ENCODE assay signal across 8 mouse cellular contexts in the genomic region with DNA sequence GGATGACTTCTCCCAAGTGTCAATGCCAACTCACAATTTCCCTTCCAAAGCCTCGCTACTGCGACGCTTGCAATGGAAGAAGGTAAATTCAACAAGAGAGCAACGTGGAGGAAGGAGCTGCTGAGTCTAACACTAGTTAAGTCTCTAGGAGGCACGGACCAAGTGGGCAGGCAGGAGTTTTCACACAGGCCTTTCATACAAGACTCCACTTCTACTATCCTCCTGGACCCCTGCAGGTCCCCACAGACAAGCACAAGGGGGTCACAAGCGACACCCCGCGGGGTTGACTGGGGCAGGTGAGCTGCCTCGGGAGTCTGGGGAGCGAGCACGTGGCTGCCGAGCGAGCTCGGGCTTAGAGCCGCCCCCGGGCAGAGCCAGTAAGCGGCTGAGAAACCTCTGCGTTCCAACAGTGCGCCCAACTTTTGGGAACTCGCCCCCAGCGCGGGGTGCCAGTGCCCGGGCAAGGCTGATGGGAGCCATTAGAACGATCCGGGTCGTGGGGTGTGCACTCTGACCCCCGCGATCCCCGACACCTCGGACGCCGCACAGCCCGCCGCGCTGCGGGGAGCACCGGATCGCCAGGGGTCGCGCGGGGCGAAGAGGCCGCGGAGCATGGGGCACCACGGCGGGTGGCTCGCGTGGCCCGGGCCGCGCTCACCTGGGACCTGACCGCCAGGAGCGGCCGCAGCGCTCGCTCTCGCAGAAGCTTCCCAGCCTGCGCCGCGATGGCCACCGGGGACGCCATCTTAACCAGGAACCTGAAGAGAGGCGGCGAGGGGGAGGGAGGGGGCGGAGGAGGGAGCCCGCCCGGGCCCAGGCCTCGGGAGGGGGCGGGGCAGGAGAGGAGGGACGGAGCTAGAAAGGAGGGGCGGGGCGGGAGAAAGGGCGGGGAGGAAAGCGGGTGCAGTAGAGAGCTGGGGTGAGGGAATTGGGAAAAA. TPM values are rescaled to one million over a fixed set of nuclear protein-coding genes. Genes with fewer than 3 reads are reported as not detected.
DNase-seq lines count a peak whose midpoint lies in the region; ATAC-seq and TF ChIP-seq lines count a peak whose summit lies in the region.

Gene Suclg2 (minus strand): TSS at position 770 of the 938 bp plus-strand sequence.

- peak; percentile 80 for ATAC-seq in heart, embryonic 13.5 days (ENCODE audit: extremely low read depth, insufficient number of reproducible peaks, low FRiP score, low TSS enrichment)
- peak; percentile 94 for ATAC-seq in liver, embryonic 14.5 days (ENCODE audit: insufficient read depth)
- peak; percentile 91 for ATAC-seq in stomach, embryonic 16.5 days (ENCODE audit: insufficient read depth, low FRiP score)

- DNase-seq in CH12.LX (ENCODE audit: extremely low read depth), result peak; percentile 87
- peak; percentile 60 for DNase-seq in c-Kit-negative CD71-positive TER-119-positive erythroid progenitor cells, embryonic 14.5 days (ENCODE audit: low read depth, low spot score)
- DNase-seq in fibroblast of lung, adult 2 months (ENCODE audit: low read depth), result peak; percentile 24
- DNase-seq in kidney, postnatal 10 days, result peak; percentile 95
- peak; percentile 70 to 75 (median 70) for DNase-seq in liver, embryonic 14.5 days (ENCODE audit: low read depth in 3 of 3, low spot score in 3 of 3)
- peak; percentile 85 for DNase-seq in neural tube, embryonic 10.5 days (ENCODE audit: extremely low spot score, low spot score)

- 0 out of 2 replicates have a peak within 1 kb of the TSS, but pooled peaks have one; percentile 4 for H3K27ac ChIP-seq in CH12.LX (ENCODE audit: insufficient read depth, low read depth)
- peak within 1 kb of the TSS; percentile 67 for H3K27ac ChIP-seq in heart, embryonic 13.5 days (replicated peaks)
- peak within 1 kb of the TSS; percentile 41 for H3K27ac ChIP-seq in liver, embryonic 14.5 days
- H3K27ac ChIP-seq in stomach, embryonic 16.5 days (ENCODE audit: low read length), result peak within 1 kb of the TSS; percentile 53

- in situ Hi-C loops in CH12.LX (cut with MboI; ENCODE audit: low pct_ligation_motif_present, low pct_unique_long_range_greater_than_20kb, low sequenced_read_pairs), result no loop called here

- H3K9ac ChIP-seq in CH12.LX (ENCODE audit: insufficient read depth, low read depth), result peak within 1 kb of the TSS; percentile 90
- H3K9ac ChIP-seq in heart, embryonic 13.5 days, result peak within 1 kb of the TSS; percentile 93
- H3K9ac ChIP-seq in liver, embryonic 14.5 days (replicated peaks), result peak within 1 kb of the TSS; percentile 81
- H3K9ac ChIP-seq in stomach, embryonic 16.5 days (ENCODE audit: low read length), result peak within 1 kb of the TSS; percentile 94

- peaks cover 9% of the 10 kb centered on the region; the same call in 1 of the 2 replicates for H3K79me2 ChIP-seq in CH12.LX (replicated peaks; ENCODE audit: control insufficient read depth, extremely low read depth, insufficient read depth, poor library complexity, severe bottlenecking)

- TF ChIP-seq CTCF in CH12.LX (conservative IDR thresholded peaks at IDR 0.05 in 1 of 2, IDR thresholded peaks at IDR 0.05 in 1 of 2; ENCODE audit: low read depth in 2 of 2, low read length in 2 of 2), result no peak
- no peak for TF ChIP-seq CTCF in liver, embryonic 14.5 days (IDR thresholded peaks at IDR 0.05; ENCODE audit: low read depth)

- TF ChIP-seq POLR2A in CH12.LX (IDR thresholded peaks at IDR 0.05; ENCODE audit: low read depth, low read length), result peak; percentile 79

- no peak for TF ChIP-seq RAD21 in CH12.LX (IDR thresholded peaks at IDR 0.05; ENCODE audit: low read depth, low read length)

- TF ChIP-seq EP300 in CH12.LX (IDR thresholded peaks at IDR 0.05; ENCODE audit: low read length), result no peak
- TF ChIP-seq EP300 in liver, embryonic 14.5 days (IDR thresholded peaks at IDR 0.05; ENCODE audit: low read depth), result no peak

- peak within 1 kb of the TSS; percentile 60 for H3K4me2 ChIP-seq in CH12.LX (ENCODE audit: insufficient read depth, low read depth, poor library complexity, severe bottlenecking)
- peak within 1 kb of the TSS; percentile 95 for H3K4me2 ChIP-seq in heart, embryonic 13.5 days
- peak within 1 kb of the TSS; percentile 76 for H3K4me2 ChIP-seq in liver, embryonic 14.5 days (ENCODE audit: low read depth)
- H3K4me2 ChIP-seq in stomach, embryonic 16.5 days (ENCODE audit: low read depth, low read length), result peak within 1 kb of the TSS; percentile 89

- peaks cover 0 to 24% of the 10 kb centered on the region in 2 experiments for H3K36me3 ChIP-seq in CH12.LX (replicated peaks in 1 of 2; ENCODE audit: control insufficient read depth in 1 of 2, insufficient read depth in 1 of 2, low read length in 1 of 2)
- H3K36me3 ChIP-seq in heart, embryonic 13.5 days, result no peaks in the 10 kb centered on the region
- H3K36me3 ChIP-seq in liver, embryonic 14.5 days (replicated peaks; ENCODE audit: control insufficient read depth, insufficient read depth, low read depth), result no peaks in the 10 kb centered on the region
- no peaks in the 10 kb centered on the region for H3K36me3 ChIP-seq in stomach, embryonic 16.5 days (ENCODE audit: control insufficient read depth, insufficient read depth, low read length)

- dilution Hi-C loops in CH12.LX (cut with MboI; ENCODE audit: extremely low pct_ligation_motif_present, extremely low pct_unique_long_range_greater_than_20kb, low sequenced_read_pairs), result no loop called here

- peak within 1 kb of the TSS; percentile 69 to 95 (median 89) for H3K4me3 ChIP-seq in CH12.LX (replicated peaks in 1 of 3; ENCODE audit: low read depth in 2 of 3, low read length in 2 of 3, poor library complexity in 1 of 3)
- H3K4me3 ChIP-seq in heart, embryonic 13.5 days, result peak within 1 kb of the TSS; percentile 86
- H3K4me3 ChIP-seq in liver, embryonic 14.5 days (ENCODE audit: insufficient read depth in 1 of 2, low read depth in 2 of 2, low read length in 2 of 2), result peak within 1 kb of the TSS; percentile 82 to 94
- H3K4me3 ChIP-seq in stomach, embryonic 16.5 days (replicated peaks; ENCODE audit: low read length), result peak within 1 kb of the TSS; percentile 84

- WGBS in heart, embryonic 13.5 days, result under 1% methylated on average over 62 of the region's 74 CpGs
- under 1% methylated on average over 70 of the region's 74 CpGs for WGBS in liver, embryonic 14.5 days (ENCODE audit: insufficient replicate concordance)
- under 1% methylated on average over 64 of the region's 74 CpGs for WGBS in stomach, embryonic 16.5 days

- peaks cover 12% of the 10 kb centered on the region for H3K9me3 ChIP-seq in CH12.LX (replicated peaks; ENCODE audit: low read length)
- H3K9me3 ChIP-seq in heart, embryonic 13.5 days, result no peaks in the 10 kb centered on the region
- no peaks in the 10 kb centered on the region for H3K9me3 ChIP-seq in liver, embryonic 14.5 days (ENCODE audit: control insufficient read depth, low read length)
- H3K9me3 ChIP-seq in stomach, embryonic 16.5 days (replicated peaks; ENCODE audit: control insufficient read depth, low read length), result no peaks in the 10 kb centered on the region

- H3K4me1 ChIP-seq in CH12.LX (ENCODE audit: control insufficient read depth in 1 of 2, insufficient read depth in 2 of 2), result peaks cover 8 to 40% of the 10 kb centered on the region in 2 experiments
- peaks cover 46% of the 10 kb centered on the region for H3K4me1 ChIP-seq in heart, embryonic 13.5 days
- peaks cover 7 to 20% of the 10 kb centered on the region in 2 experiments for H3K4me1 ChIP-seq in liver, embryonic 14.5 days (replicated peaks; ENCODE audit: control insufficient read depth in 2 of 2, insufficient read depth in 2 of 2, low read length in 1 of 2)
- peaks cover 13% of the 10 kb centered on the region; the same call in 1 of the 2 replicates for H3K4me1 ChIP-seq in stomach, embryonic 16.5 days (ENCODE audit: control insufficient read depth, insufficient read depth, low read length)

- no peaks in the 10 kb centered on the region for H3K27me3 ChIP-seq in CH12.LX (replicated peaks)
- no peaks in the 10 kb centered on the region for H3K27me3 ChIP-seq in heart, embryonic 13.5 days (replicated peaks)
- H3K27me3 ChIP-seq in liver, embryonic 14.5 days (ENCODE audit: control insufficient read depth, insufficient read depth, low read length), result no peaks in the 10 kb centered on the region
- no peaks in the 10 kb centered on the region for H3K27me3 ChIP-seq in stomach, embryonic 16.5 days (ENCODE audit: control insufficient read depth, insufficient read depth, low read length)

TF ChIP-seq in CH12.LX, 34 proteins besides CTCF, POLR2A, EP300 and RAD21 (continues in another document):
- TF ChIP-seq MAZ (IDR thresholded peaks at IDR 0.05; ENCODE audit: low read depth, low read length) (peak; percentile 84), CHD2 (IDR thresholded peaks at IDR 0.05; ENCODE audit: low read length) (peak; percentile 35; the same call in 1 of the 2 replicates), USF1 (IDR thresholded peaks at IDR 0.05; ENCODE audit: low read depth, low read length) (no peak), MAX (IDR thresholded peaks at IDR 0.05; ENCODE audit: low read length) (peak; percentile 92), ZMIZ1 (IDR thresholded peaks at IDR 0.05; ENCODE audit: low read depth, low read length) (no peak; the same call in 1 of the 2 replicates), SIN3A (IDR thresholded peaks at IDR 0.05; ENCODE audit: low read length) (peak; percentile 66), CHD1 (IDR thresholded peaks at IDR 0.05; ENCODE audit: low read depth, low read length) (no peak), JUN (IDR thresholded peaks at IDR 0.05; ENCODE audit: insufficient read depth, low read depth, low read length) (no peak), IRF4 (IDR thresholded peaks at IDR 0.05; ENCODE audit: low read depth, low read length) (no peak), KAT2A (IDR thresholded peaks at IDR 0.05; ENCODE audit: insufficient replicate concordance, low read length) (no peak), MXI1 (IDR thresholded peaks at IDR 0.05; ENCODE audit: low read depth, low read length) (peak; percentile 97), BHLHE40 (IDR thresholded peaks at IDR 0.05; ENCODE audit: low read depth, low read length) (peak; percentile 67), TBP (conservative IDR thresholded peaks at IDR 0.05; ENCODE audit: low read depth, low read length) (0 out of 2 replicates have a peak, but pooled peaks have one; percentile 12), E2F4 (IDR thresholded peaks at IDR 0.05; ENCODE audit: insufficient replicate concordance, low read depth, low read length) (no peak), ZC3H11A (IDR thresholded peaks at IDR 0.05; ENCODE audit: low read depth, low read length) (no peak), MAFK (IDR thresholded peaks at IDR 0.05; ENCODE audit: insufficient replicate concordance, low read length) (no peak)

RNA-seq across cellular contexts. Expression of gene Suclg2, which starts in this region (rescaled TPM):
- total RNA-seq in CH12.LX (2012; rRNA removed) (48.3 and 49.0 TPM in 2 replicates), CH12.LX (2014; rRNA removed) (86.2 and 90.6 TPM in 2 replicates)
- polyA plus RNA-seq in CH12.LX (2012; ENCODE audit: insufficient read length, low read depth), result 46.5 and 66.8 TPM in 2 replicates
- 92.2 and 99.9 TPM in 2 replicates for polyA plus RNA-seq in heart, embryonic 13.5 days (2015; fragmentation: Nextera tagmentation; extraction: Ambion mirVana)
- 14.7 and 21.1 TPM in 2 replicates for polyA plus RNA-seq in liver, embryonic 14.5 days (2012; rRNA removed)
- polyA plus RNA-seq in liver, embryonic 14.5 days (2014; fragmentation: Nextera tagmentation; extraction: Ambion mirVana), result 33.8 and 36.5 TPM in 2 replicates
- polyA plus RNA-seq in stomach, embryonic 16.5 days (2015; fragmentation: Nextera tagmentation; extraction: Ambion mirVana), result 93.5 and 97.1 TPM in 2 replicates

Comparison
In these comparisons a context has a peak if more than half of its experiments do, and no peak if none do; other contexts are left out.
1. Peak in every context shown above with its lines: DNase-seq, ATAC-seq, H3K4me3 ChIP-seq and H3K27ac ChIP-seq.
2. DNase-seq: peak in every context shown above with its lines; median percentile 95 in kidney, postnatal 10 days; 87 in CH12.LX; 85 in neural tube, embryonic 10.5 days; 70 in liver, embryonic 14.5 days; 60 in c-Kit-negative CD71-positive TER-119-positive erythroid progenitor cells, embryonic 14.5 days; 24 in fibroblast of lung, adult 2 months.
3. H3K27ac ChIP-seq: peak in every context shown above with its lines; median percentile 67 in heart, embryonic 13.5 days; 53 in stomach, embryonic 16.5 days; 41 in liver, embryonic 14.5 days; 4 in CH12.LX.